Mouse (Mus musculus): ENCODE data around the gene Nfx1. TPM values are rescaled to one million over a fixed set of nuclear protein-coding genes. Genes with fewer than 3 reads are reported as not detected.
A peak's percentile ranks its signal among the peaks of the same experiment; 100 is the strongest.

Nfx1 gene
- polyA plus RNA-seq, 1 experiment, result 104 TPM

GRCm38 (mm10) chr4:40936175-40936839 is 34.4 kb upstream of the Nfx1 start:
- H3K27ac ChIP-seq (ENCODE audit: insufficient read depth, low read length), result no peak overlapping the region
- peaks cover 38% of the 10 kb centered on the region for H3K36me3 ChIP-seq (ENCODE audit: control insufficient read depth, insufficient read depth, low read length, poor library complexity, severe bottlenecking)
- H3K9me3 ChIP-seq (replicated peaks; ENCODE audit: control insufficient read depth, insufficient read depth, low read length, poor library complexity, severe bottlenecking), result peaks cover 8% of the 10 kb centered on the region
- no peaks in the 10 kb centered on the region for H3K27me3 ChIP-seq (ENCODE audit: control insufficient read depth, insufficient read depth, low read length, poor library complexity, severe bottlenecking)
- no peak overlapping the region for H3K9ac ChIP-seq (ENCODE audit: low read depth, poor library complexity, severe bottlenecking)
- no peaks in the 10 kb centered on the region for H3K4me1 ChIP-seq (ENCODE audit: control insufficient read depth, insufficient read depth, low read length)
- TF ChIP-seq POLR2A (IDR thresholded peaks at IDR 0.05; ENCODE audit: insufficient read depth, low read length), result no peak
- TF ChIP-seq CTCF (IDR thresholded peaks at IDR 0.05; ENCODE audit: low read depth, low read length), result no peak
- TF ChIP-seq EP300 (IDR thresholded peaks at IDR 0.05; ENCODE audit: insufficient read depth, low read depth, low read length), result no peak
- no peak overlapping the region for H3K4me3 ChIP-seq (ENCODE audit: low read depth, low read length)

- Histone ChIP-seq H3K27me3 (ENCODE audit: control insufficient read depth, insufficient read depth, low read length, poor library complexity, severe bottlenecking) (no peaks in the 10 kb centered on the region), H3K4me3 (ENCODE audit: low read depth, low read length) (no peak overlapping the region), H3K9ac (ENCODE audit: low read depth, poor library complexity, severe bottlenecking) (no peak overlapping the region), H3K9me3 (replicated peaks; ENCODE audit: control insufficient read depth, insufficient read depth, low read length, poor library complexity, severe bottlenecking) (peaks cover 8% of the 10 kb centered on the region), H3K4me1 (ENCODE audit: control insufficient read depth, insufficient read depth, low read length) (no peaks in the 10 kb centered on the region), H3K36me3 (ENCODE audit: control insufficient read depth, insufficient read depth, low read length, poor library complexity, severe bottlenecking) (peaks cover 51% of the 10 kb centered on the region), H3K27ac (ENCODE audit: insufficient read depth, low read length) (no peak overlapping the region)
- TF ChIP-seq POLR2A (IDR thresholded peaks at IDR 0.05; ENCODE audit: insufficient read depth, low read length), result no peak
- no peak for TF ChIP-seq EP300 (IDR thresholded peaks at IDR 0.05; ENCODE audit: insufficient read depth, low read depth, low read length)
- no peak for TF ChIP-seq CTCF (IDR thresholded peaks at IDR 0.05; ENCODE audit: low read depth, low read length)
Observed at GRCm38 (mm10) chr4:40938793-40939192, 31.9 kb upstream of the Nfx1 start.

GRCm38 (mm10) chr4:40943651-40944050 is 27.1 kb upstream of the Nfx1 start:
- TF ChIP-seq CTCF (IDR thresholded peaks at IDR 0.05; ENCODE audit: low read depth, low read length), result no peak
- no peak for TF ChIP-seq EP300 (IDR thresholded peaks at IDR 0.05; ENCODE audit: insufficient read depth, low read depth, low read length)
- TF ChIP-seq POLR2A (IDR thresholded peaks at IDR 0.05; ENCODE audit: insufficient read depth, low read length), result no peak
- Histone ChIP-seq H3K4me3 (ENCODE audit: low read depth, low read length) (no peak overlapping the region), H3K27me3 (ENCODE audit: control insufficient read depth, insufficient read depth, low read length, poor library complexity, severe bottlenecking) (no peaks in the 10 kb centered on the region), H3K4me1 (ENCODE audit: control insufficient read depth, insufficient read depth, low read length) (no peaks in the 10 kb centered on the region), H3K9me3 (replicated peaks; ENCODE audit: control insufficient read depth, insufficient read depth, low read length, poor library complexity, severe bottlenecking) (peaks cover 8% of the 10 kb centered on the region), H3K9ac (ENCODE audit: low read depth, poor library complexity, severe bottlenecking) (no peak overlapping the region), H3K36me3 (ENCODE audit: control insufficient read depth, insufficient read depth, low read length, poor library complexity, severe bottlenecking) (peaks cover 39% of the 10 kb centered on the region), H3K27ac (ENCODE audit: insufficient read depth, low read length) (no peak overlapping the region)

- no peaks in the 10 kb centered on the region for H3K27me3 ChIP-seq (ENCODE audit: control insufficient read depth, insufficient read depth, low read length, poor library complexity, severe bottlenecking)
- H3K9me3 ChIP-seq (replicated peaks; ENCODE audit: control insufficient read depth, insufficient read depth, low read length, poor library complexity, severe bottlenecking), result no peaks in the 10 kb centered on the region
- TF ChIP-seq EP300 (IDR thresholded peaks at IDR 0.05; ENCODE audit: insufficient read depth, low read depth, low read length), result no peak
- TF ChIP-seq POLR2A (IDR thresholded peaks at IDR 0.05; ENCODE audit: insufficient read depth, low read length), result no peak
- TF ChIP-seq CTCF (IDR thresholded peaks at IDR 0.05; ENCODE audit: low read depth, low read length), result no peak
- no peaks in the 10 kb centered on the region for H3K4me1 ChIP-seq (ENCODE audit: control insufficient read depth, insufficient read depth, low read length)
- peaks cover 21% of the 10 kb centered on the region for H3K36me3 ChIP-seq (ENCODE audit: control insufficient read depth, insufficient read depth, low read length, poor library complexity, severe bottlenecking)
- H3K4me3 ChIP-seq (ENCODE audit: low read depth, low read length), result no peak overlapping the region
- H3K9ac ChIP-seq (ENCODE audit: low read depth, poor library complexity, severe bottlenecking), result peak overlapping the region; percentile 78
- H3K27ac ChIP-seq (ENCODE audit: insufficient read depth, low read length), result no peak overlapping the region
Observed at GRCm38 (mm10) chr4:40946516-40947121, 24.1 kb upstream of the Nfx1 start.

GRCm38 (mm10) chr4:40947565-40948159 is 23.0 kb upstream of the Nfx1 start:
- peaks cover 13% of the 10 kb centered on the region for H3K36me3 ChIP-seq (ENCODE audit: control insufficient read depth, insufficient read depth, low read length, poor library complexity, severe bottlenecking)
- no peaks in the 10 kb centered on the region for H3K9me3 ChIP-seq (replicated peaks; ENCODE audit: control insufficient read depth, insufficient read depth, low read length, poor library complexity, severe bottlenecking)
- H3K27ac ChIP-seq (ENCODE audit: insufficient read depth, low read length), result no peak overlapping the region
- no peak for TF ChIP-seq CTCF (IDR thresholded peaks at IDR 0.05; ENCODE audit: low read depth, low read length)
- TF ChIP-seq EP300 (IDR thresholded peaks at IDR 0.05; ENCODE audit: insufficient read depth, low read depth, low read length), result no peak
- TF ChIP-seq POLR2A (IDR thresholded peaks at IDR 0.05; ENCODE audit: insufficient read depth, low read length), result no peak
- peak overlapping the region; percentile 78 for H3K9ac ChIP-seq (ENCODE audit: low read depth, poor library complexity, severe bottlenecking)
- H3K4me3 ChIP-seq (ENCODE audit: low read depth, low read length), result peak overlapping the region; percentile 89
- H3K27me3 ChIP-seq (ENCODE audit: control insufficient read depth, insufficient read depth, low read length, poor library complexity, severe bottlenecking), result no peaks in the 10 kb centered on the region
- no peaks in the 10 kb centered on the region for H3K4me1 ChIP-seq (ENCODE audit: control insufficient read depth, insufficient read depth, low read length)

All from ES-Bruce4 (cell line).